Mouse (Mus musculus) layer of hippocampus, adult 9-11 months (tissue): ENCODE measurements around the gene Plekha1.
A peak's percentile ranks its signal among the peaks of the same experiment; 100 is the strongest.

Experiments used
- DNase-seq: peaks from one replicate; pipeline ENCODE4 v3.0.0; 2022

Gene Plekha1

GRCm38 (mm10) chr7:130922981-130923731 lies 57.6 kb downstream of the Plekha1 start:
- DNase-seq: peak; percentile 69

GRCm38 (mm10) chr7:130930401-130930800 lies 64.8 kb downstream of the Plekha1 start:
- DNase-seq: no peak

GRCm38 (mm10) chr7:130932921-130933320 lies 67.4 kb downstream of the Plekha1 start:
- no peak for DNase-seq

GRCm38 (mm10) chr7:130934654-130935053 lies 69.1 kb downstream of the Plekha1 start:
- no peak for DNase-seq

- no peak for DNase-seq
Measured at GRCm38 (mm10) chr7:130935421-130935792, 69.9 kb downstream of the Plekha1 start.

- DNase-seq: peak; percentile 77
Measured at GRCm38 (mm10) chr7:130935793-130936471, 70.4 kb downstream of the Plekha1 start, which contains the start of gene Htra1. Gene Htra1 (plus strand): TSS chr7:130936111.

GRCm38 (mm10) chr7:130936472-130936951 lies 71.0 kb downstream of the Plekha1 start:
- DNase-seq: no peak

- DNase-seq: no peak
Measured at GRCm38 (mm10) chr7:130937266-130937841, 71.8 kb downstream of the Plekha1 start.

- no peak for DNase-seq
Measured at GRCm38 (mm10) chr7:130938005-130938404, 72.4 kb downstream of the Plekha1 start.

- no peak for DNase-seq
Measured at GRCm38 (mm10) chr7:130938896-130939295, 73.3 kb downstream of the Plekha1 start.

- DNase-seq: no peak
Measured at GRCm38 (mm10) chr7:130940733-130941132, 75.2 kb downstream of the Plekha1 start.

- no peak for DNase-seq
Measured at GRCm38 (mm10) chr7:130943280-130943895, 77.8 kb downstream of the Plekha1 start.

- no peak for DNase-seq
Measured at GRCm38 (mm10) chr7:130944766-130945475, 79.4 kb downstream of the Plekha1 start.

- DNase-seq: no peak
Measured at GRCm38 (mm10) chr7:130945730-130946129, 80.2 kb downstream of the Plekha1 start.

- DNase-seq: no peak
Measured at GRCm38 (mm10) chr7:130946303-130946702, 80.7 kb downstream of the Plekha1 start.

GRCm38 (mm10) chr7:130948563-130949208 lies 83.1 kb downstream of the Plekha1 start:
- no peak for DNase-seq

GRCm38 (mm10) chr7:130949331-130949751 lies 83.8 kb downstream of the Plekha1 start:
- peak; percentile 52 for DNase-seq

- DNase-seq: no peak
Measured at GRCm38 (mm10) chr7:130950482-130950881, 84.9 kb downstream of the Plekha1 start.

- no peak for DNase-seq
Measured at GRCm38 (mm10) chr7:130951004-130951403, 85.4 kb downstream of the Plekha1 start.

GRCm38 (mm10) chr7:130953376-130953775 lies 87.8 kb downstream of the Plekha1 start:
- peak; percentile 41 for DNase-seq

- DNase-seq: peak; percentile 62
Measured at GRCm38 (mm10) chr7:130954177-130954601, 88.6 kb downstream of the Plekha1 start.

- DNase-seq: no peak
Measured at GRCm38 (mm10) chr7:130958551-130958950, 93.0 kb downstream of the Plekha1 start.
